Mouse (Mus musculus) hematopoietic stem cell, adult 5-6 weeks (primary cell): ENCODE results near the gene Clmn. TPM values are rescaled to one million over a fixed set of nuclear protein-coding genes. Genes with fewer than 3 reads are reported as not detected.
"Not testable (repeated sequence)": the region's sequence is repeated elsewhere in the genome, so short reads cannot be mapped to it uniquely, and the experiment has no call there.

ENCODE experiments used
- ATAC-seq, 2 experiments: fragments of 125-278 bp in 1 of 2; replicated peaks in 1 of 2; 2 replicates each; pipeline ENCODE4 v1.8.0; 2016 to 2017; ENCODE audit warnings: inconsistent platforms in 2 of 2, mild to moderate bottlenecking in 2 of 2, moderate number of reproducible peaks in 2 of 2, low read depth in 1 of 2, moderate TSS enrichment in 1 of 2; ENCODE audit not compliant: low FRiP score in 2 of 2, poor library complexity in 2 of 2, severe bottlenecking in 2 of 2, insufficient read depth in 1 of 2, low TSS enrichment in 1 of 2
- total RNA-seq: library from RNA; stranded (forward); fragments of 172-1452, 232-1000 nt; gene quantifications from 2 replicates; pipeline ENCODE4 v1.2.3, GENCODE M21; 2017

Clmn gene
- total RNA-seq, 1 experiment from 2014 or later = 0.55 TPM

DNA sequence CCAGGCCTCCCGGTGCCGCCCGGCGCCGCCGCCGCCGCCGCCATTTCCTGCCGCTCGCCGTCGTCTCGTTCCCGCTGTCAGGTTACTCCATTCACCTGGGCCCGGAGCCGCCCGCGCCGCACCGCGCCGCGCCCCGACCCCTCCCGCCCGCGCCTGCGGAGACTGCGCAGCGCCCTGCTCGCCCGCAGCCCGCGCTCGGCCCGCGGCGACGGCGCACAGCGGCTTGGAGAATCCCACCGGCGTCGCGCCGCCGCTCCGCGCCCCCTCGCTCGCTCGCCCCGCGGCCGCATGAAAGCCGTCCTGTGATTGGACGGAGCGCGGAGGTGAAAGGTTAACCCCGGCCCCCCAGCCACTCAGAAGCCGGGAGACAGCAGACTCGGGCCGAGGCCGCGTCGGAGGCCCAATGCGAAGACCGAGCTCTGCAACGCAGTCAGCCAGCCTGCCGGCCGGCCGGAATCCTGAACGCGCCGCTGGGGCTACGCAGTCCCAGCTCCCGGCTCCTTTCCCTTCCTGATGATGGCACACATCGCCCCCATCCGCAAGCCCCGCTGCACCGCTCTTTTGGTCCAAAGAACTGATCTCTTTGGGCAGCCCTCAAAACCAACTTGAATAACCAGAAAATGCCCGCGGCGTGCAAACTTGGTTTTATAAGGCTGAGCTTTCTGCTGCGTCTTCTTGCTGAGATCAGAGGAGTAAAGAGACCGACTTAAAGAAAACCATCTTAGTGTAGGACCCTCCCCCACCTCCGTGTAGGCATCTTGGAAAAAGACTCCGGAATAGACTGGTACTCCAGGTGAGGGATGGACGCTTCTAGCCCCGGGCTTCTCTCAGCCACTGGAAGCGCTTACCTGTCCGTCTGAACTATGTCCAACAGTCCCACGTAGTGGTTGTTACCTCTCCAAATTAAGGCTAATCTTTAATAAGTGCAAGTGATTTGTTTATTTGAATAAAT is 112.8 kb downstream of the Clmn start, which contains the start of gene Dicer1:
Dicer1 (minus strand) TSS at position 139 of the 952 bp plus-strand sequence.
- peak; percentile 91 to 93 for ATAC-seq

DNA sequence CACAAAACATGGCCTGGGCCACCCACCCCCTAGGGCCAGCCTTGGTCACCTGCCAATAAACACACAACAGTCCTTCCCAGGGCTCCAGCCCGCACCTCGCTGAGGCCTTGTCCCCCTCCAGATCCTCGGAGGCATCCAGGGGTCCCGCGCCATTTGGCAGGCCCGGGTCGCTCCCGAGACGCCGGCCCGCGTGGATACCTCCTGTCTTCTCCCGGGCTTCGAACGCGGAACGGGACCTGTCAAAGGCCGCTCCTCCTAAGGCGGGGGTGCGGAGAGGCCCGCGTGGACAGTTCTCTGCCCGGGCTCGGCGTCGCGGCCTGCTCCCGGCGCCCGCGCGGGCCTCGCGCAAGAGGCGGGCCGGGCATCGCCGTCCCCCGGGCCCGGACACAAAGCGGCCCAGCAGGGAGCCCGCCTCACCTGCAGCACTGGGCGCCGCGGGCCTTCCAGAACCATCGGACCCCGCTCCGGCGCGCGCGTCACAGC is 113.5 kb downstream of the Clmn start:
- ATAC-seq = no peak

DNA sequence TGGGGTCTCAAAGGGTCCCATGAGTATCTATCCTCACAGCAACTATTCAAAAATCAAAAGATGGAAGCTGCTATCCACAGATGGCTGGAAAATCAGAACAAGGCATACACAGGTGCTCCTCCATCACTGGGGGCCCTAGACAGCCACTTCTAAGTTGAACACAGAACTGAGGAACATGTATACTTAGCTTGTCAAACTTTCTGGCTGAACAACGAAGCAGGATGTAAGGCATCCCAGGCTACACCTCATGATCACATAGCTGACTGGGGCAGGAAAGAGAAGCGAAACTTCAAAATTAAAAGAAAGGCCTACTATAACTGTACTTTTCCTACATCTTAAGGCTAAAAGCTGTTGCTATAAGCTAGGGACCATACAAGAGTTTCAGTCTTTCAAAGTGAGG is 115.9 kb downstream of the Clmn start:
- ATAC-seq = no peak

DNA sequence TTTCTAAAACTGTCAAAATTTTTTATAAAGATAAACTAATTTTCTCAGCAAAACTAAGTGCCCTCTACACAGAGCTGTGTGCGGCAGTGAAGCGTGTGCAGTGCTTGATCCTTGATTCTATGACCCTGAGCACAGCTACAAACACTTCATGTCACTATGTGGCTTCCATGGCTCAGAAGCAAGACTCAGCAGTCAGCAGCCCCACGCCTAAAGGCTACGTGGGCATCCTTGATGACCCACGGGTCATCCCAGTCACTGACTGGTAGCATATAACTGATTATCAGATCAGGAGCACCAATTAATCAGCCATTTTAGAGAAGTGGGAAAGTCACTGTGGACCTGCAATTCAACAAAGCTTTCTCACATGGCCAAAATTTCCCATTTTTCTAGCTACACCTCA is 117.6 kb downstream of the Clmn start:
- ATAC-seq = no peak

DNA sequence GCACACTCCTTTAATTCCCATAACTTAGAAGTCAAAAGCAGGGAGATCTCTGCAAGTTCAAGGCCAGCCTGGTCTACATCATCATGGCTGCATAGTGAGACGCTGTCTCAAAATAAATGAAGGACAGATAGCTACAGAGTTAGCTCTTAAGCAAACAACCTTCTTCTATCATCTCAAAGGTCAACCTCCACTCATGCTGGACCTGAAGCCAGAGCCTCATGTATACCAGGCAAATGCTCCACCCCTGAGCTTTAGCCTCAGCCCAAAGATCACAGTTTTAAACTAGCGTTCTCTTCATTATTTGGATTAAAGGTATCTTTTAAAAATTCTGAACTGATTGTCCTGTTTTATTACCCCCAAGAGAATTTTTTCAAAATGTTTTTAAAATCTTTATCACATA is 118.3 kb downstream of the Clmn start:
- ATAC-seq = no peak

DNA sequence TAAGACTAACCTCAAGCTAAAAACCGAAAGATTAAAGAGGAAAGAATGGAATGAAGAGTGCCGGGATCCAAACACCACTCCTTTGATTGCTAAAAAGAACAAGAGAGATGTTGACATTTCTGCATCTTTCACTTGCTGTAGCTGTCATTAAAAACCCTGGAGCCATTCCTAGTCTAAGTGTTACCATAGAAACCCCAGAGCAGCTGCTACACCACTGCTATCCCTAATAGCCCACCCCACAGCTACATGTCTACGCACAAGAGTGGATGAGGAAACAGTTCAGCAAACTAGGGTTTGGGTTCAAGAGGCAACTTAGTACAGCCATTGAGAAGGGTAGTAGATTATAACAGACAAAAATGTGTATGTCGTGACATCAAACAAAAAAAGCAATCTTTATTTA is 121.2 kb downstream of the Clmn start:
- no peak for ATAC-seq

DNA sequence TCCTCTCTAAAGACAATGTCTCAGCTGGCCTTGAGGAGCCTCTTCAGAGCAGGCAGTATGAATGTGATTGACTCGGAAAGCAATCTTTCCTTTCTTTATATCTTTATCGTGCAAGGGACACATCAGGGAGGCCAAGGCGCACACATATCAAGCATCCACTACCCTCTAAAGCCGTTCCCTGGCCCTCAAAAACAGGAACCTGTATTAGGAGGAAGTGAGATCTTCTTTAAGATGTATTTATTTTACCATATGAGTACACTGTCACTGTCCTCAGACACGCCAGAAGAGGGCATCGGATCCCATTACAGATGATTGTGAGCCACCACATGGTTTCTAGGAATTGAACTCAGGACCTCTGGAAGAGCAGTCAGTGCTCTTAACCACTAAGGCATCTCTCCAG is 122.6 kb downstream of the Clmn start:
- ATAC-seq = peak; percentile 77 to 85

DNA sequence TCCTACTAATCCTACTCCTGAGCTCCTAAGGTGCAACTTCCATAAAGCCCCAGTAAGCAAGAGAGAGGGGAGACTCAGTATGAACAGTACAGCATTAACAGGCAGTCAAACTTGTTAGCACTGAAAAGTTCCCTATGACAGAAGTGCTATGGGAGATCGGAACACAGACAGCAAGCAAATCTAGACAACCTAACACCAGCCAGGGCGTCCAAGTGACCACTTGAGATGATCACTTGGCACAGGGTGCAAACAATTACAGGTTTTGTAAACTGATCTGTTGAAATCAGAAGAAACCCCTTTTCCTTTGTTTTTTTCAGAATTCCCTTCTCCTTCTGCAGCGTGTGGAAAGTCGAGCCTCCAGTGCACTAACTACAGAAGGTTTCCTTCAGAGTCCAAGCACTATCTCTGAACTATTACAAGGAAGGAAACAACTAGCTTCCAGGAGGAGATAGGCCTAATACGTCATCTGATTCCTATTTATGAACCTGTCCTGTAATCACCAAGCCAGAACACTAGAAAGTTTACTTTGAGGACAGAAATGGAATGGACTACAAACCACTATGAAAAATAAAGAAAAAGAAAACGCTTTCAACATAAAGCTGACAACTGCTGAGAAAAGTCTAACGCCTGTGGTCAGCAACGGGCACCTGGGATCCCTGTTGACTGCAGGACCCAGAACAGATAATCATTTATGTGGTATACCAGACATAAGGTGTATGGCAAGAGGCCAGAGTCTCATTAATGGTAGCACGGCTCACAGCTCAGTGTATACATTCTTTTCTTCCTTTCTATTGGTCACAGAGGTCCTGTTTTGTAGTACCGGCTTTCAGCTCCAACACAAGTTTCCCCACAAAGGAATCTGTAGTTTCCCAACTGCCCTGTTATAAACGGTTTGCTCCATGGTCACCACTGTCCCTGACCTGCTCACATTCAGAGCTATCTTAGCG is 123.8 kb downstream of the Clmn start:
- ATAC-seq = no peak

DNA sequence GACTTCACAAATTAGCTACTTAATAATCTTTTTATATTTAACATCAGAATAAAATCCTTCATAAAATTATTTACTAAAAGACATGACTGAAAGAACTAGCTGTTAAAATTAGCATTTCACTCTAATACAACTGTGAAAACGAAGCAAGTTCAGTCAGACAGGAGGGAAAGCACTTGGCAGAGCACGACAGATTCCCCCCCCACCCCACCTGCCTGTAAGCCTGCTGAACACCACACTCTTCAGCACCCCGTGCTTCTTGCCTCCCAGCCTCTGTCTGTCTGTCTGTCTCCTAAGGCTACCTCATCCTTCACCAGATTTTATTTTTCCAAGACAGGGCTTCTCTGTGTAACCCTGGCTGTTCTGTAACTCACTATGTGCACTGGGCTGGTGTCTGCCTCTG is 125.9 kb downstream of the Clmn start:
- ATAC-seq = no peak

DNA sequence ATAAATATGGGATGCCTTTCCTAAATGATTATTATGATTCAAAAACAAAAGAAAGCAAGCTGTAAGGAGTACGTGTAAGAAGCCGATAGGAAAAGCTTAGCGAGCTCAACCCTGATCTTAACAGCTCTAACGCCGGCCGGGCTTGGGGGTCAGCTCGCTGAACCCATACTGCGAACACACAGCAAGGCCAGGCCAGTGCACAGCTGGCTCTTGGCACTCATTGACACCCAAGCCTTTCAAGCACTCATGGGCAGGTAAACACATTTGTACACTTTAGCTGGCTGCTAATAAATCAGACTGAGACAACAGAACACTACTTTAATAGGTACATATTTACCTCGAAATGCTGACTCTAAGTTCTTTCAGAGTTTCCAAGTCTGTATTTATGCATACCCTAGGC is 126.4 kb downstream of the Clmn start:
- no peak for ATAC-seq

DNA sequence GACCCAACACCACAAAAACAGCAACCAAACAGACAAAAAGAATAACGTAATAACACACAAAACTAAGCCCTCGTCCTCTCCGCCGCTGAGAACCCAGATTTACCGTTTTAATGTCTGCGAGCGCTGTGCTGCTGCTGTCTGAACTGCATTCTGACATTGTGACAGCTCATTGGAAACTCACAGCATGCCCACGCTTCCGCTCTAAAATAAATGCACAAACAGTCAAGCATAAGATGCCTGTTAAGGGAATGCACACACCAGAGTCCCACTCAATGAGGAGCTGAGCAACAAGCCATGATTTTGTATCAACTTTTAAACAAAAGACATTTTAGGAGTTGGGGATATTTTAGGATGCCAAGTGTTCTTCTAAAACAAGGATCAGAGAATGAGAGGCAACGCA is 127.2 kb downstream of the Clmn start:
- no peak for ATAC-seq

DNA sequence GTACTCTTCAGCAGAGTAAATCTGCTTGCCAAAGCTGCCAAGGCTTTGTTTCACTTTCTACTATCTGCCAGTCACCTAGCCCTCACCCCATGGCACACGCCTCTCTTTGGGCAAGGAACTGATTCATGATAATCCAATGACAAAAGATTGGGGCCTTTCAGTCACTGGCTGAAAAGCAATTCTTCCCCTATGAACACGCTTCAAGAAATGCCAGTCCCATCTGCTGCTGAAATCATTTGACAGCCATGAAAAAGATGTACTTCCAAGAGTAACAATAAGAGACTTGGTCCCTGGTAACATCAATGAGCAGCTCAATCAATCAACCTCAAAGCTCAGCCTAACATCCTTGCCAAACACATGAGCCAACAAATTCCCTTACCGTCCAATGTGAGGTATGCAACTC is 128.9 kb downstream of the Clmn start:
- 0 out of 4 replicates have a peak, but pooled peaks of 1 of the 2 experiments have one; percentile 12 for ATAC-seq

DNA sequence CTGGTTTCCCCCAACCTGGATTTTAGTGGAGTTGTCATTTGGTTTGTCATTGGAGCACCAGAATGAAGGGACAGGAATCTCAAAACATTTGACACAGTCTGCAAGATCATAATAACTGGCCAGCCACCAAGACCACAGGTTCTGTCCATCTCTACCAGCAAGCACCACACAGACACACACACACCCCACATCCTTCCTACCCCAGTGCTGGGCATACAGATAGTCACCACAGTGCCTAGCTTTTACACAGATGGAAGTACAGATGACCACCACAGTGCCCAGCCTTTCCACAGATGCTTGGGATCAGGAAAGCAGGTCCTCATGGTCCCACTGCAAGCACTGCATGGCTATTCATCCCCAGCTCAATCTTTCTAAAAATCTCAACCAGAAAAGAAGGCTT is 131.7 kb downstream of the Clmn start:
- ATAC-seq = peak; percentile 77 to 79

DNA sequence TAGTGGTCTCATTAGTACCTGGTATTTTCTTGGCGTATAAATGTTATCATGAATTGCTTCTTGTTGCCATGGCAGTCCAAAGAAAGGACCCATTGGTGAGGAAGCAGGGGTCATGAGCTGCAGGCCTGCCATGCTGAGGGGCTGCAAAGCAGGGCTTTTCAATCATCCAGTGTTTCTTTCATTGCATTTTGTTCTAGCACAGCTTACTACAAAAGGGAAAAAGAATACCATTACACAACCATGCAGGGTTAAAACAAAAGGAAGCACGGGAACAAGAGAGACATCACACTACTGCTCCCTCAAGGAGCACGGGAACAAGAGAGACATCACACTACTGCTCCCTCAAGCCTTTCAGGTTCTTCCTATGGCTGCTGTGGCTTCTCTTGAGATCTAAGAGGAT is 133.1 kb downstream of the Clmn start:
- no peak for ATAC-seq

DNA sequence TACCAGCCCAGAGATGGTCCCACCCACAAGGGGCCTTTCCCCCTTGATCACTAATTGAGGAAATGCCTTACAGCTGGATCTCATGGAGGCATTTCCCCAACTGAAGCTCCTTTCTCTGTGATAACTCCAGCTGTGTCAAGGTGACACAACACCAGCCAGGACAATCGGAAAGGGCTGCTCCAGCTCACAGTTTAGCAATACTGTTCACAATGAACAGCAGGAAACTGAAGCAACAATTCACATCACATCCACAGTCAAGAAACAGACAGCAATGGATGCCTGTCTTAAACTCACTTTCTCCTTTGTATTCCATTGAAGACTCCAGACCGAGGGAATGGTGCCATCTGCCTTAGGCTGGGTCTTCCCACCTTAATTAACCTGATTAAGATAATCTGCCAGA is 138.4 kb downstream of the Clmn start:
- not testable (repeated sequence) for ATAC-seq

DNA sequence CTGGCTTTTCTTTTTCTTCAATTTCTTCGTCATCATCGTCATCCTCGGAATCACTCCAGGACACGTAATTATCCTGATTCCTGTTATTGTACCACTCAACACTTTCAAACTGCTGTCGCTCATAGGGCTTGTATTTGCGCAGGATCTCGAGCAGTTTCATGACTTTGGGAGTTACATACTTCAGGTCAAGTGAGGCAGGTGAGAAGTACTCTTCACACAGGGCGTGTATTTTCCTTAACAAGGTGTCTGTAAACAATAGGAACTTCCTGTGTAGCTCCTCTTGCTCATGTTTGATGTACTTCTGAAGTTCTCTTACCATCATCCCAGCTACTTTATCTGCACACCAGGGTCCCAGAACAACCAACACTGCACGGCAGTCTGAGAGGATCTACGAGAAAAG is 142.8 kb downstream of the Clmn start:
- no peak for ATAC-seq

DNA sequence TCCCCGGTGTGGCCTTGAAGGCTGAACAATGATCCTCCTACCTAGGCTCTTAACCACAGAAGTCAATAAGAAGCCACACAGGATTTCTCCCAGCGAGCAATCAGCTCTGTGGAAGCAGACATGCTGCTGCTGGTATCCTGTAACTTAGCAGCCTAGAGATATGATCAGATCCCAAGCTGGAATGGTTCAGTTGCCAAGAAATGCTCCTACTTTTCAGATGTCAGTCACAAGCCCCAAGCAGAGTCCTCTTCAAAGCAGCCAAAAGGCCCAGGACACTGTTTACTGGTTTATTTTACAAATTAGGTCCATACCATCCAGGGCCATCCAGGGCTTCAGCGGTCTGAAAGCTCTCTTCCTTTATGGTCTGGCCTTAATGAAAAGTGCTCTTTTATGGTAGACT is 143.9 kb downstream of the Clmn start:
- ATAC-seq = no peak

DNA sequence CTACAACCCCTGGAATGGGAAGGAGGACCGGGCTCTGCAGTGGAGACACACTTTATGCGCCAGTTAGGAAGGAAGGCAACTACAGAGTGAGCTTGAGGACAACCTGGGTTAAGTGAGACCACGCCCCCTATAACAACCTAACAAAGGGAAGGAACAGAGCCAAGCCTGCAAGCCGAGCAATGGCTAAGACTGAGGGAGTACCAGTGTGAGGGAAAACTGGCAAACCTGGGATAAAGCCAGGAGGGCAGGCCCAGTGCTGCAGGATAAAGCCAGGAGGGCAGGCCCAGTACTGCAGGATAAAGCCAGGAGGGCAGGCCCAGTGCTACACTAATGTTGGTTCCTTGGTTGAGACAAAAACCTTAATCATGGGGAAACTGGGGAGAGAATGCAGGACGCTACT is 145.9 kb downstream of the Clmn start:
- ATAC-seq = no peak
